Mouse (Mus musculus): ENCODE measurements at regions not wholly inside any gene's neighbourhood (a gene's known extent, or its start where the extent isn't known, plus 50 kb on each side); places are given as distances from the start of the nearest gene placed in this dataset.

GRCm38 (mm10) chr13:57044455-57044854 lies 148.7 kb upstream of the Trpc7 start:
- no peaks in the 10 kb centered on the region for H3K9me3 ChIP-seq (replicated peaks; ENCODE audit: control insufficient read depth, insufficient read depth, low read length, poor library complexity, severe bottlenecking)
- no peaks in the 10 kb centered on the region for H3K27me3 ChIP-seq (ENCODE audit: control insufficient read depth, insufficient read depth, low read length, poor library complexity, severe bottlenecking)
- no peak overlapping the region for H3K4me3 ChIP-seq (ENCODE audit: low read depth, low read length)
- H3K36me3 ChIP-seq (ENCODE audit: control insufficient read depth, insufficient read depth, low read length, poor library complexity, severe bottlenecking), result no peaks in the 10 kb centered on the region
- no peaks in the 10 kb centered on the region for H3K4me1 ChIP-seq (ENCODE audit: control insufficient read depth, insufficient read depth, low read length)
- TF ChIP-seq EP300 (IDR thresholded peaks at IDR 0.05; ENCODE audit: insufficient read depth, low read depth, low read length) (no peak), POLR2A (IDR thresholded peaks at IDR 0.05; ENCODE audit: insufficient read depth, low read length) (no peak), CTCF (IDR thresholded peaks at IDR 0.05; ENCODE audit: low read depth, low read length) (no peak)
- H3K9ac ChIP-seq (ENCODE audit: low read depth, poor library complexity, severe bottlenecking), result no peak overlapping the region
- H3K27ac ChIP-seq (ENCODE audit: insufficient read depth, low read length), result no peak overlapping the region

GRCm38 (mm10) chr13:57043316-57043974 lies 147.7 kb upstream of the Trpc7 start:
- Histone ChIP-seq H3K4me1 (ENCODE audit: control insufficient read depth, insufficient read depth, low read length) (no peaks in the 10 kb centered on the region), H3K4me3 (ENCODE audit: low read depth, low read length) (no peak overlapping the region), H3K27me3 (ENCODE audit: control insufficient read depth, insufficient read depth, low read length, poor library complexity, severe bottlenecking) (no peaks in the 10 kb centered on the region), H3K27ac (ENCODE audit: insufficient read depth, low read length) (no peak overlapping the region), H3K9ac (ENCODE audit: low read depth, poor library complexity, severe bottlenecking) (no peak overlapping the region), H3K36me3 (ENCODE audit: control insufficient read depth, insufficient read depth, low read length, poor library complexity, severe bottlenecking) (no peaks in the 10 kb centered on the region), H3K9me3 (replicated peaks; ENCODE audit: control insufficient read depth, insufficient read depth, low read length, poor library complexity, severe bottlenecking) (no peaks in the 10 kb centered on the region)
- TF ChIP-seq CTCF (IDR thresholded peaks at IDR 0.05; ENCODE audit: low read depth, low read length), result no peak
- no peak for TF ChIP-seq POLR2A (IDR thresholded peaks at IDR 0.05; ENCODE audit: insufficient read depth, low read length)
- TF ChIP-seq EP300 (IDR thresholded peaks at IDR 0.05; ENCODE audit: insufficient read depth, low read depth, low read length), result no peak

GRCm38 (mm10) chr13:57042514-57042913 lies 146.7 kb upstream of the Trpc7 start:
- H3K4me3 ChIP-seq (ENCODE audit: low read depth, low read length), result no peak overlapping the region

GRCm38 (mm10) chr13:57032871-57033270 lies 137.1 kb upstream of the Trpc7 start:
- H3K4me3 ChIP-seq (ENCODE audit: low read depth, low read length), result no peak overlapping the region
- H3K4me1 ChIP-seq (ENCODE audit: control insufficient read depth, insufficient read depth, low read length), result peaks cover 2% of the 10 kb centered on the region
- H3K27ac ChIP-seq (ENCODE audit: insufficient read depth, low read length), result no peak overlapping the region
- H3K9ac ChIP-seq (ENCODE audit: low read depth, poor library complexity, severe bottlenecking), result no peak overlapping the region
- TF ChIP-seq CTCF (IDR thresholded peaks at IDR 0.05; ENCODE audit: low read depth, low read length) (no peak), POLR2A (IDR thresholded peaks at IDR 0.05; ENCODE audit: insufficient read depth, low read length) (no peak), EP300 (IDR thresholded peaks at IDR 0.05; ENCODE audit: insufficient read depth, low read depth, low read length) (no peak)
- H3K9me3 ChIP-seq (replicated peaks; ENCODE audit: control insufficient read depth, insufficient read depth, low read length, poor library complexity, severe bottlenecking), result no peaks in the 10 kb centered on the region
- no peaks in the 10 kb centered on the region for H3K36me3 ChIP-seq (ENCODE audit: control insufficient read depth, insufficient read depth, low read length, poor library complexity, severe bottlenecking)
- H3K27me3 ChIP-seq (ENCODE audit: control insufficient read depth, insufficient read depth, low read length, poor library complexity, severe bottlenecking), result no peaks in the 10 kb centered on the region

More at GRCm38 (mm10) chr13:57042514-57042913, 146.7 kb upstream of the Trpc7 start:
- TF ChIP-seq POLR2A (IDR thresholded peaks at IDR 0.05; ENCODE audit: insufficient read depth, low read length), result no peak
- TF ChIP-seq CTCF (IDR thresholded peaks at IDR 0.05; ENCODE audit: low read depth, low read length), result peak; percentile 63
- no peak for TF ChIP-seq EP300 (IDR thresholded peaks at IDR 0.05; ENCODE audit: insufficient read depth, low read depth, low read length)
- no peaks in the 10 kb centered on the region for H3K9me3 ChIP-seq (replicated peaks; ENCODE audit: control insufficient read depth, insufficient read depth, low read length, poor library complexity, severe bottlenecking)
- H3K27me3 ChIP-seq (ENCODE audit: control insufficient read depth, insufficient read depth, low read length, poor library complexity, severe bottlenecking), result no peaks in the 10 kb centered on the region
- no peaks in the 10 kb centered on the region for H3K4me1 ChIP-seq (ENCODE audit: control insufficient read depth, insufficient read depth, low read length)
- no peaks in the 10 kb centered on the region for H3K36me3 ChIP-seq (ENCODE audit: control insufficient read depth, insufficient read depth, low read length, poor library complexity, severe bottlenecking)
- H3K9ac ChIP-seq (ENCODE audit: low read depth, poor library complexity, severe bottlenecking), result no peak overlapping the region
- no peak overlapping the region for H3K27ac ChIP-seq (ENCODE audit: insufficient read depth, low read length)

- no peak overlapping the region for H3K4me3 ChIP-seq (ENCODE audit: low read depth, low read length)
- H3K36me3 ChIP-seq (ENCODE audit: control insufficient read depth, insufficient read depth, low read length, poor library complexity, severe bottlenecking), result no peaks in the 10 kb centered on the region
These were observed 122.0 kb upstream of the Trpc7 start for GRCm38 (mm10) chr13:57017553-57018341.

More at GRCm38 (mm10) chr13:57017553-57018341, 122.0 kb upstream of the Trpc7 start:
- Histone ChIP-seq H3K27ac (ENCODE audit: insufficient read depth, low read length) (no peak overlapping the region), H3K9me3 (replicated peaks; ENCODE audit: control insufficient read depth, insufficient read depth, low read length, poor library complexity, severe bottlenecking) (no peaks in the 10 kb centered on the region; the same call in 1 of the 2 replicates), H3K27me3 (ENCODE audit: control insufficient read depth, insufficient read depth, low read length, poor library complexity, severe bottlenecking) (no peaks in the 10 kb centered on the region), H3K4me1 (ENCODE audit: control insufficient read depth, insufficient read depth, low read length) (no peaks in the 10 kb centered on the region), H3K9ac (ENCODE audit: low read depth, poor library complexity, severe bottlenecking) (no peak overlapping the region)
- no peak for TF ChIP-seq CTCF (IDR thresholded peaks at IDR 0.05; ENCODE audit: low read depth, low read length)
- TF ChIP-seq EP300 (IDR thresholded peaks at IDR 0.05; ENCODE audit: insufficient read depth, low read depth, low read length), result peak; percentile 70
- no peak for TF ChIP-seq POLR2A (IDR thresholded peaks at IDR 0.05; ENCODE audit: insufficient read depth, low read length)
